Mouse (Mus musculus): ENCODE measurements around the gene Ipo13. TPM values are rescaled to one million over a fixed set of nuclear protein-coding genes. Genes with fewer than 3 reads are reported as not detected.

The Ipo13 gene
- polyA plus RNA-seq, 1 experiment: 207 TPM

DNA sequence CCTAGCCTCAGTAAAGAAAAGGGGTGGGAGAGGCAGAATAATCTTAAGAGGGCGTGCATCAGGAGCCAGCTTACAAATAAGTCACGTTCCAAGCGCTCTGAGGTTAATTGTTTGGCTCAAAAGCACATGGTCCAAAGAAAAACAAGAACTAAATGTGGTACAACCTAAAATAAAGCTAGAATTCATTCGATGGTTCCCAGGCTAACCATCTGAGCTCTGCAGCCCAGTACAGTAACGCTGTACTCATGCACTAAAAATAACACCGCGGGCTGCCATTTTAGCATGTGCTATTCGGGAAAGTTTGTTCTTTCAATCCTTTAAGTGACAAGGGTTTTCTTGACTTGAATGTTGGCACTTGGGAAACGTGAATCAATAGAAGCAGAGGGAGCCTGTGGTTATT is 54.2 kb downstream of the Ipo13 start:
- Histone ChIP-seq H3K4me3 (ENCODE audit: control insufficient read depth, low read depth, low read length) (no peak overlapping the region), H3K4me1 (ENCODE audit: control insufficient read depth, insufficient read depth, low read length) (peaks cover 3% of the 10 kb centered on the region; the same call in 1 of the 2 replicates), H3K27me3 (ENCODE audit: control insufficient read depth, insufficient read depth, low read length) (no peaks in the 10 kb centered on the region), H3K27ac (ENCODE audit: control insufficient read depth, insufficient read depth, low read depth, low read length) (no peak overlapping the region), H3K36me3 (ENCODE audit: control insufficient read depth, insufficient read depth, low read length) (no peaks in the 10 kb centered on the region)
- TF ChIP-seq POLR2A (IDR thresholded peaks at IDR 0.05; ENCODE audit: control insufficient read depth, low read depth, low read length): no peak
- no peak for TF ChIP-seq CTCF (IDR thresholded peaks at IDR 0.05; ENCODE audit: control insufficient read depth, insufficient read depth, insufficient replicate concordance, low read depth, low read length)

GRCm38 (mm10) chr4:117858794-117859193 is 56.0 kb downstream of the Ipo13 start:
- Histone ChIP-seq H3K27ac (ENCODE audit: control insufficient read depth, insufficient read depth, low read depth, low read length) (no peak overlapping the region), H3K36me3 (ENCODE audit: control insufficient read depth, insufficient read depth, low read length) (no peaks in the 10 kb centered on the region)

DNA sequence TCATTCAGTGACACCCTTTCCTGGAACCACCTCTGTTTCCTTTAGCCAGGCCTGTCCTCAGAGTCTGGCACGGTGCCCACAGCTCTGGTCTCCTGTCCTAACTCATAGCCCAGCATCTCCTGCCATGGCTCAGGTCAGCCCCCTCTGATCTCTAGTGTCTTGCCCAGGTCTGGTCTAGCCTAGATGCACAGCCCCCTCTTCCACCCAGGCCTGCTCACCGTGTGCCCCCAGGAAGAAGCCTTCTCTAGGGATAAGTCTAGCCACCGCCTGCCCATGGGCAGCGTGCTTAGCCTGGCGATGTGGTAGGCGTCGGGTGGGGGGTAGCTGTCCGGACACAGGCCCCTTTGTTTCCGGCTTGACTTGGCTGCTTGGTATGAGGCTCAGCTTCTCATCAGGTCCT is 59.7 kb downstream of the Ipo13 start:
- Histone ChIP-seq H3K36me3 (ENCODE audit: control insufficient read depth, insufficient read depth, low read length) (no peaks in the 10 kb centered on the region), H3K4me3 (ENCODE audit: control insufficient read depth, low read depth, low read length) (no peak overlapping the region), H3K27ac (ENCODE audit: control insufficient read depth, insufficient read depth, low read depth, low read length) (no peak overlapping the region), H3K27me3 (ENCODE audit: control insufficient read depth, insufficient read depth, low read length) (no peaks in the 10 kb centered on the region), H3K4me1 (ENCODE audit: control insufficient read depth, insufficient read depth, low read length) (no peaks in the 10 kb centered on the region)
- TF ChIP-seq CTCF (IDR thresholded peaks at IDR 0.05; ENCODE audit: control insufficient read depth, insufficient read depth, insufficient replicate concordance, low read depth, low read length): no peak
- TF ChIP-seq POLR2A (IDR thresholded peaks at IDR 0.05; ENCODE audit: control insufficient read depth, low read depth, low read length): no peak

More at GRCm38 (mm10) chr4:117858794-117859193, 56.0 kb downstream of the Ipo13 start:
- Histone ChIP-seq H3K4me1 (ENCODE audit: control insufficient read depth, insufficient read depth, low read length) (no peaks in the 10 kb centered on the region), H3K4me3 (ENCODE audit: control insufficient read depth, low read depth, low read length) (no peak overlapping the region), H3K27me3 (ENCODE audit: control insufficient read depth, insufficient read depth, low read length) (no peaks in the 10 kb centered on the region)
- TF ChIP-seq POLR2A (IDR thresholded peaks at IDR 0.05; ENCODE audit: control insufficient read depth, low read depth, low read length) (no peak), CTCF (IDR thresholded peaks at IDR 0.05; ENCODE audit: control insufficient read depth, insufficient read depth, insufficient replicate concordance, low read depth, low read length) (peak; percentile 40; the same call in 1 of the 2 replicates)

GRCm38 (mm10) chr4:117852152-117852868 is 62.5 kb downstream of the Ipo13 start:
- Histone ChIP-seq H3K36me3 (ENCODE audit: control insufficient read depth, insufficient read depth, low read length) (no peaks in the 10 kb centered on the region), H3K4me1 (ENCODE audit: control insufficient read depth, insufficient read depth, low read length) (no peaks in the 10 kb centered on the region), H3K27ac (ENCODE audit: control insufficient read depth, insufficient read depth, low read depth, low read length) (no peak overlapping the region), H3K4me3 (ENCODE audit: control insufficient read depth, low read depth, low read length) (no peak overlapping the region), H3K27me3 (ENCODE audit: control insufficient read depth, insufficient read depth, low read length) (no peaks in the 10 kb centered on the region)
- TF ChIP-seq POLR2A (IDR thresholded peaks at IDR 0.05; ENCODE audit: control insufficient read depth, low read depth, low read length) (no peak), CTCF (IDR thresholded peaks at IDR 0.05; ENCODE audit: control insufficient read depth, insufficient read depth, insufficient replicate concordance, low read depth, low read length) (no peak)

DNA sequence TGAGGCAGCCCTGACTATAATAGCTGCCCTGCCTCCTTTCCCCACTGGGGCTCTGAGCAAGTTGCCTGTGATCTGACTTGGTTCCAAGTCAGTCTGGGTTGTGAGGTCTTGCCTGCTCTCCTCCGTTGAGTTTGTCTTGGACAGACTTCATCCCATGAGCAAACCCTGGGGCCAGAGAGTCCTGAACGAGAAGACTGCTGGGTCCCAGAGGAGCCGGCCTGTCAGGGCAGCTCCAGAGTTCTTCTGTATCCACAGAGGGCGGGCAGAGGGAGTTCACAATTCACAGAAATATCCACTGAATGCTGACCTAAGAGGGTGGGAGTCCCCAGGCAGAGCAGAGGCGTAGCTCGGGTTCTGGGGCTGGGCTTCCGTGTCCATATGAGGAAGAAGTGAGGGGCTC is 63.9 kb downstream of the Ipo13 start:
- H3K4me1 ChIP-seq (ENCODE audit: control insufficient read depth, insufficient read depth, low read length): no peaks in the 10 kb centered on the region
- no peak overlapping the region for H3K4me3 ChIP-seq (ENCODE audit: control insufficient read depth, low read depth, low read length)
- TF ChIP-seq CTCF (IDR thresholded peaks at IDR 0.05; ENCODE audit: control insufficient read depth, insufficient read depth, insufficient replicate concordance, low read depth, low read length) (no peak), POLR2A (IDR thresholded peaks at IDR 0.05; ENCODE audit: control insufficient read depth, low read depth, low read length) (no peak)
- no peaks in the 10 kb centered on the region for H3K27me3 ChIP-seq (ENCODE audit: control insufficient read depth, insufficient read depth, low read length)
- no peaks in the 10 kb centered on the region for H3K36me3 ChIP-seq (ENCODE audit: control insufficient read depth, insufficient read depth, low read length)
- H3K27ac ChIP-seq (ENCODE audit: control insufficient read depth, insufficient read depth, low read depth, low read length): no peak overlapping the region

DNA sequence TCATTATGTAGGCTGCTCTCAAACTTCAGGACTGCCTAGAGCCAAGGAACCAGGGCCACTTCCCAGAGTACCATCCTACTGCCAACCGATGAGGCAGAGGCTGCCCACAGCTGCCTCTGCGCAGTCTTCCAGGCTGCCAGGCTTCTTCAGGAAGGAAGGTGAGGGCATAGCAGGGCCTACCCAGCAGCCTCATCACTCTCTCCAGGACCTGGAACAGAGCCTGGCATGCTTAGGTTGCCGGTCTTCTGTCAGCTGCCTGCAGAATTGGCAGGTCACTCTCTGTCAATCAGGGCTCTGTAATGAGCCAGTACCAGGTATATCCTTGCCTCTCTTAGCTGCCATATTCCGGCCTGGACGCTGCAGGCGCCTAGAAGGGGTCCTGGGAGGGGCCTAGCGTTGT is 64.6 kb downstream of the Ipo13 start:
- Histone ChIP-seq H3K27ac (ENCODE audit: control insufficient read depth, insufficient read depth, low read depth, low read length) (no peak overlapping the region), H3K27me3 (ENCODE audit: control insufficient read depth, insufficient read depth, low read length) (no peaks in the 10 kb centered on the region), H3K36me3 (ENCODE audit: control insufficient read depth, insufficient read depth, low read length) (no peaks in the 10 kb centered on the region), H3K4me1 (ENCODE audit: control insufficient read depth, insufficient read depth, low read length) (no peaks in the 10 kb centered on the region), H3K4me3 (ENCODE audit: control insufficient read depth, low read depth, low read length) (no peak overlapping the region)
- TF ChIP-seq POLR2A (IDR thresholded peaks at IDR 0.05; ENCODE audit: control insufficient read depth, low read depth, low read length) (no peak), CTCF (IDR thresholded peaks at IDR 0.05; ENCODE audit: control insufficient read depth, insufficient read depth, insufficient replicate concordance, low read depth, low read length) (no peak)

DNA sequence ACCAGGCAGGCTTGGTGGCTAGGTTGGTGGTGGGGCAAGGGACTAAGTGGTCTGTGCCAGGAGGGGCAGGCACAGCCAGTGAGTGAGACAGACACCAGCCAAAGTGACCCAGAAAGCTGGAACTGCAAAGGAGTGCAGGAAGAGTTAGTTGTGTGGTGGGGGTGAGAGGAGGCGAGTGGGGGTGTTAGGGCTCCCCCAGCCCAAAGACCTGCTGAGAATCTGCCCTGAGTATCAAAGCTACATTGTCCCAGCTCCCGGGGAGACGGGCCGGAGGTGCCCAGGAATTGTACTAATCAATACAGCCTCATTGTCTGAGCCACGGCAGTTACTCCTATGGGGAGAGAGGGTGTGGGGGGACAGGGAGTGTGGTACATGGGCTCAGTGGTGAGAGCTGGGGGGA is 65.3 kb downstream of the Ipo13 start:
- no peak for TF ChIP-seq CTCF (IDR thresholded peaks at IDR 0.05; ENCODE audit: control insufficient read depth, insufficient read depth, insufficient replicate concordance, low read depth, low read length)
- no peak for TF ChIP-seq POLR2A (IDR thresholded peaks at IDR 0.05; ENCODE audit: control insufficient read depth, low read depth, low read length)
- no peaks in the 10 kb centered on the region for H3K4me1 ChIP-seq (ENCODE audit: control insufficient read depth, insufficient read depth, low read length)
- no peaks in the 10 kb centered on the region for H3K36me3 ChIP-seq (ENCODE audit: control insufficient read depth, insufficient read depth, low read length)
- H3K4me3 ChIP-seq (ENCODE audit: control insufficient read depth, low read depth, low read length): no peak overlapping the region
- no peak overlapping the region for H3K27ac ChIP-seq (ENCODE audit: control insufficient read depth, insufficient read depth, low read depth, low read length)
- H3K27me3 ChIP-seq (ENCODE audit: control insufficient read depth, insufficient read depth, low read length): no peaks in the 10 kb centered on the region
